7 mouse cellular contexts compared by ENCODE assay signal in genomic region chr7:48958528-48959315, GRCm38 (mm10). TPM values are rescaled to one million over a fixed set of nuclear protein-coding genes. Genes with fewer than 3 reads are reported as not detected.
DNase-seq lines count a peak whose midpoint lies in the region; ATAC-seq and TF ChIP-seq lines count a peak whose summit lies in the region.

No protein-coding gene starts in this region.

- WGBS in heart, embryonic 13.5 days: 4% methylated on average over 32 of the region's 32 CpGs
- 3% methylated on average over 32 of the region's 32 CpGs for WGBS in kidney, embryonic 15.5 days
- WGBS in limb, embryonic 12.5 days: 3% methylated on average over 32 of the region's 32 CpGs
- 2% methylated on average over 32 of the region's 32 CpGs for WGBS in midbrain, embryonic 15.5 days
- WGBS in stomach, postnatal 0 days: 3% methylated on average over 32 of the region's 32 CpGs

- no peak for TF ChIP-seq EP300 in stomach, postnatal 0 days (optimal IDR thresholded peaks at IDR 0.05)

- H3K9ac ChIP-seq in heart, embryonic 13.5 days: no peak overlapping the region
- H3K9ac ChIP-seq in kidney, embryonic 15.5 days: no peak overlapping the region
- no peak overlapping the region for H3K9ac ChIP-seq in limb, embryonic 12.5 days (replicated peaks)
- peak overlapping the region; percentile 56 for H3K9ac ChIP-seq in midbrain, embryonic 15.5 days
- no peak overlapping the region for H3K9ac ChIP-seq in stomach, postnatal 0 days (ENCODE audit: low read length)

- peak; percentile 66 for DNase-seq in adrenal gland, postnatal 25 days
- DNase-seq in embryo, embryonic 9.5 days (ENCODE audit: extremely low spot score): peak; percentile 90
- DNase-seq in stomach, postnatal 0 days (ENCODE audit: low spot score): peak; percentile 66

- peak overlapping the region; percentile 40 for H3K4me3 ChIP-seq in heart, embryonic 13.5 days
- H3K4me3 ChIP-seq in kidney, embryonic 15.5 days (replicated peaks): peak overlapping the region; percentile 36
- H3K4me3 ChIP-seq in limb, embryonic 12.5 days (replicated peaks): peak overlapping the region; percentile 36
- peak overlapping the region; percentile 58 for H3K4me3 ChIP-seq in midbrain, embryonic 15.5 days
- H3K4me3 ChIP-seq in stomach, postnatal 0 days (ENCODE audit: low read depth, low read length): peak overlapping the region; percentile 17

- peaks cover 72% of the 10 kb centered on the region for H3K27me3 ChIP-seq in heart, embryonic 13.5 days (replicated peaks)
- H3K27me3 ChIP-seq in kidney, embryonic 15.5 days: peaks cover 70% of the 10 kb centered on the region
- peaks cover 81% of the 10 kb centered on the region for H3K27me3 ChIP-seq in limb, embryonic 12.5 days
- H3K27me3 ChIP-seq in midbrain, embryonic 15.5 days (replicated peaks): peaks cover 3% of the 10 kb centered on the region; the same call in 1 of the 2 replicates
- no peaks in the 10 kb centered on the region for H3K27me3 ChIP-seq in stomach, postnatal 0 days (ENCODE audit: control insufficient read depth, insufficient read depth, low read length)

- peaks cover 29% of the 10 kb centered on the region for H3K4me1 ChIP-seq in heart, embryonic 13.5 days
- peaks cover 19% of the 10 kb centered on the region for H3K4me1 ChIP-seq in kidney, embryonic 15.5 days
- H3K4me1 ChIP-seq in limb, embryonic 12.5 days (replicated peaks): peaks cover 14% of the 10 kb centered on the region
- H3K4me1 ChIP-seq in midbrain, embryonic 15.5 days: peaks cover 49% of the 10 kb centered on the region
- H3K4me1 ChIP-seq in stomach, postnatal 0 days (replicated peaks; ENCODE audit: control insufficient read depth, insufficient read depth): no peaks in the 10 kb centered on the region

- no peak overlapping the region for H3K27ac ChIP-seq in heart, embryonic 13.5 days (replicated peaks)
- no peak overlapping the region for H3K27ac ChIP-seq in kidney, embryonic 15.5 days
- H3K27ac ChIP-seq in limb, embryonic 12.5 days: no peak overlapping the region
- peak overlapping the region; percentile 61 for H3K27ac ChIP-seq in midbrain, embryonic 15.5 days
- H3K27ac ChIP-seq in stomach, postnatal 0 days (replicated peaks): no peak overlapping the region

- H3K4me2 ChIP-seq in heart, embryonic 13.5 days: peak overlapping the region; percentile 67
- H3K4me2 ChIP-seq in kidney, embryonic 15.5 days: peak overlapping the region; percentile 57
- peak overlapping the region; percentile 68 for H3K4me2 ChIP-seq in limb, embryonic 12.5 days
- H3K4me2 ChIP-seq in midbrain, embryonic 15.5 days: peak overlapping the region; percentile 78
- H3K4me2 ChIP-seq in stomach, postnatal 0 days (replicated peaks; ENCODE audit: low read depth): peak overlapping the region; percentile 40

- no peaks in the 10 kb centered on the region for H3K9me3 ChIP-seq in heart, embryonic 13.5 days
- no peaks in the 10 kb centered on the region for H3K9me3 ChIP-seq in kidney, embryonic 15.5 days (replicated peaks)
- H3K9me3 ChIP-seq in limb, embryonic 12.5 days: no peaks in the 10 kb centered on the region
- H3K9me3 ChIP-seq in midbrain, embryonic 15.5 days: no peaks in the 10 kb centered on the region
- H3K9me3 ChIP-seq in stomach, postnatal 0 days (ENCODE audit: control insufficient read depth, low read length): no peaks in the 10 kb centered on the region

- H3K36me3 ChIP-seq in heart, embryonic 13.5 days: no peaks in the 10 kb centered on the region
- H3K36me3 ChIP-seq in kidney, embryonic 15.5 days: no peaks in the 10 kb centered on the region
- H3K36me3 ChIP-seq in limb, embryonic 12.5 days: no peaks in the 10 kb centered on the region
- H3K36me3 ChIP-seq in midbrain, embryonic 15.5 days (replicated peaks): no peaks in the 10 kb centered on the region
- H3K36me3 ChIP-seq in stomach, postnatal 0 days (ENCODE audit: control insufficient read depth, insufficient read depth, low read length): no peaks in the 10 kb centered on the region

- 0 out of 2 replicates have a peak, but pooled peaks have one; percentile 2 for TF ChIP-seq CTCF in stomach, postnatal 0 days (IDR thresholded peaks at IDR 0.05; ENCODE audit: low read depth)

- peak; percentile 65; the same call in 1 of the 2 replicates for ATAC-seq in heart, embryonic 13.5 days (ENCODE audit: extremely low read depth, insufficient number of reproducible peaks, low FRiP score, low TSS enrichment)
- ATAC-seq in kidney, embryonic 15.5 days (replicated peaks; ENCODE audit: low FRiP score): peak; percentile 97
- ATAC-seq in limb, embryonic 12.5 days (ENCODE audit: insufficient number of reproducible peaks, insufficient read depth, low FRiP score, low TSS enrichment, low read depth): peak; percentile 95
- ATAC-seq in midbrain, embryonic 15.5 days (replicated peaks): peak; percentile 98
- peak; percentile 91 for ATAC-seq in stomach, postnatal 0 days (ENCODE audit: low FRiP score, low TSS enrichment)

RNA-seq across cellular contexts. Expression of gene Nav2, which starts 50.2 kb away (rescaled TPM):
- total RNA-seq in adrenal gland, postnatal 25 days (2021): 9.8 and 11.6 TPM in 2 replicates
- 25.3 and 26.1 TPM in 2 replicates for polyA plus RNA-seq in heart, embryonic 13.5 days (2015; fragmentation: Nextera tagmentation; extraction: Ambion mirVana)
- polyA plus RNA-seq in kidney, embryonic 15.5 days (2015; fragmentation: Nextera tagmentation; extraction: Ambion mirVana): 27.0 and 28.8 TPM in 2 replicates
- 12.2 and 12.4 TPM in 2 replicates for polyA plus RNA-seq in limb, embryonic 12.5 days (2016; fragmentation: Nextera tagmentation; extraction: Ambion mirVana)
- 22.8 and 26.2 TPM in 2 replicates for polyA plus RNA-seq in midbrain, embryonic 15.5 days (2015; fragmentation: Nextera tagmentation; extraction: Ambion mirVana)
- 6.0 TPM in 2 replicates for polyA plus RNA-seq in stomach, postnatal 0 days (2015; fragmentation: Nextera tagmentation; extraction: Ambion mirVana)
